Mouse (Mus musculus) embryonic facial prominence, embryonic 12.5 days (tissue): Measurements from ENCODE around the gene Sept7. TPM values are rescaled to one million over a fixed set of nuclear protein-coding genes. Genes with fewer than 3 reads are reported as not detected.

Source experiments
- ATAC-seq: fragments of 200-750 bp; cut with Nextera tagmentation; 2 replicates; pipeline ENCODE4 v1.8.0; 2017; ENCODE audit not compliant: insufficient number of reproducible peaks, insufficient read depth, low FRiP score, low TSS enrichment
- H3K27ac ChIP-seq: fragments of 300-500 bp; sonication (generic); 2 replicates; pipeline ENCODE4 v1.5.1; 2016; ENCODE audit warnings: mild to moderate bottlenecking
- H3K27me3 ChIP-seq: fragments of 300-500 bp; sonication (generic); 2 replicates; pipeline ENCODE4 v1.6.1; 2016; ENCODE audit warnings: mild to moderate bottlenecking, moderate library complexity
- H3K36me3 ChIP-seq: fragments of 300-500 bp; sonication (generic); 2 replicates; pipeline ENCODE4 v1.6.1; 2016; ENCODE audit warnings: mild to moderate bottlenecking
- H3K4me1 ChIP-seq: fragments of 300-500 bp; sonication (generic); 2 replicates; pipeline ENCODE4 v1.6.1; 2016
- H3K4me2 ChIP-seq: fragments of 300-500 bp; sonication (generic); replicated peaks from 2 replicates; pipeline ENCODE4 v1.6.1; 2016; ENCODE audit warnings: mild to moderate bottlenecking, moderate library complexity
- H3K4me3 ChIP-seq: fragments of 300-500 bp; sonication (generic); 2 replicates; pipeline ENCODE4 v1.5.1; 2016; ENCODE audit warnings: mild to moderate bottlenecking
- H3K9ac ChIP-seq: fragments of 300-500 bp; sonication (generic); 2 replicates; pipeline ENCODE4 v1.6.1; 2016; ENCODE audit warnings: mild to moderate bottlenecking, moderate library complexity
- H3K9me3 ChIP-seq: fragments of 300-500 bp; sonication (generic); 2 replicates; pipeline ENCODE4 v1.6.1; 2016; ENCODE audit warnings: mild to moderate bottlenecking, moderate library complexity
- WGBS: fragments of 180-500 bp; shearing (Covaris S2); methylation state at CpG from one replicate; pipeline ENCODE4 v1.1.7; 2016; 5-methylcytosine and 5-hydroxymethylcytosine counted together
- polyA plus RNA-seq: library from polyadenylated mRNA; unstranded; fragments of >200 nt; fragmentation: Nextera tagmentation; extraction: Ambion mirVana; gene quantifications from 2 replicates; pipeline ENCODE4 v1.2.1, GENCODE M21; 2016

The Sept7 gene
- polyA plus RNA-seq, 1 experiment from 2014 or later: 310 TPM

DNA sequence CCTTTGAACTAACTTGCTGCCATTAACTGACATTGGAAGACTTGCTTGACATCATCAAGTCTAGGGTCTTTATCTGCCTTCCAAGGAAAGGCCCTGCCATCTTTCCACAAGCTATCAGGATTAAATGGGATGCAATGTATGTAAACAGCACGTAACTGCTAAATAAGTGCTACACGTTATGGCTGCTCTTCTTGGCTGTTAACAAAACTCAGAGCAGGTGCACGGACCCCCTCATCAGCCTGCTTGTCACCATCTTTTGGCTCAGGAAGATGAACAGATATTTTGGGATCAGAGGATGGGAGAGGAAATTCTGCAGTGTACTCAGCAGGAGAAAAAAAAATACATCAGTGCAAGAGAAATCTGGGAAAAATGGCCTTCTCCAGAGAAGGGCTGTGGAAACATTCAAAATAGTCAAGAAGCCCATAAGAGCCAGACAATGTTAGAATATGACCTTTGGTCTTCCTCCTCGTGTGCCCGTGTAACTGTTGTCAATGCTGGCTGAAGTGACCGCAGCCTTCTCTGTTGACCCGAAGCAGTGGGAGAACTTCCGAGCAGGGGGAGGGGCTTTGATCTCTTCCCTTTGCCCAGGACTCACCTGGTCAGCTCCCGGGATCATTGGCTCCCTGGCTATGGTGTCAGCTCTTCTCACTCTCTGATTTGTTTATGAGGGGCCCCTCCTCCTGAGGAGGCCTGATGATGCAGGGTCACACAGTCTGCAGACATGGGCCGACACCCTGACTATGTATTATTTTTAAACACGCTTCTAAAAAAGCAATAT lies 76.9 kb downstream of the Sept7 start:
- WGBS: 82% methylated on average over 11 of the region's 11 CpGs
- H3K9me3 ChIP-seq: no peaks in the 10 kb centered on the region
- no peaks in the 10 kb centered on the region for H3K36me3 ChIP-seq
- H3K27me3 ChIP-seq: no peaks in the 10 kb centered on the region
- no peak overlapping the region for H3K9ac ChIP-seq
- no peak overlapping the region for H3K27ac ChIP-seq
- no peaks in the 10 kb centered on the region for H3K4me1 ChIP-seq
- no peak overlapping the region for H3K4me2 ChIP-seq
- H3K4me3 ChIP-seq: no peak overlapping the region
- ATAC-seq: no peak

DNA sequence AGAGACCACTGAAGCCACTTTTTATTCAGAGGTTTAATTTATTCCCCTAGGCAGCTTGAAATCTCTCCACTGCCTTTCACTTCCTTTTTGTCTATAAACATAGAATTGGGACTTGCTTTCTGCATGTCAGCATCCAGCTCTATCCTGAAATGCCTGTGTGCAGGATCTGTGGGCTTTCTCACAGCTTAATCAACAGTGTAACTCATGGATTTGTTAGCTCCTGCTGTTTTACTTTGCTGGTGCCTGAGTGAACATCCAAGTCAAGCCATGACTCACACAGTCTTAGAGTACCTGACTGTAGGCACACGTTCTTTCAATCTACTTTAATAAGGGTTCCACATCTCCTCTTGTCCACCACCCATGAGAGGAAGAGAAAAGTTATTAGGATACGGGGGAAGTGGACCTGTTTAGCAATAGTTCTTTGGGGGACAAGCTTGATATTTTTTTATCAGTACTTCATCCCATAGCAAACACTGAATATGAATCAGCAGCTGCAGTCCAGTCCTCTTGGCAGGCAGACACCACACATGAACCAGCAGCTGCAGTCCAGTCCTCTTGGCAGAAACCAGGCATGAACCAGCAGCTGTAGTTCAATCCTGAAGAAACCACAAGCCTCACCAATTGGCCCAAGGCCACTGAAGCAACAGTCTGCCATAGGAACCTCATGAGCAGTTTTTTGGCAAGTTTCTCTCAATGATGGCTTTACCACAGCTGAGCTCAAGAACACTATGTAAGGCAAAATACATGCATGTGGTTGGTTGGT lies 85.4 kb downstream of the Sept7 start:
- H3K27ac ChIP-seq: no peak overlapping the region
- H3K27me3 ChIP-seq: no peaks in the 10 kb centered on the region
- H3K9ac ChIP-seq: no peak overlapping the region
- 87% methylated on average over 2 of the region's 2 CpGs for WGBS
- no peaks in the 10 kb centered on the region for H3K9me3 ChIP-seq
- no peak for ATAC-seq
- H3K4me2 ChIP-seq: no peak overlapping the region
- H3K36me3 ChIP-seq: no peaks in the 10 kb centered on the region
- H3K4me1 ChIP-seq: 0 out of 2 replicates have a peak, but pooled peaks cover 6% of the 10 kb centered on the region
- H3K4me3 ChIP-seq: no peak overlapping the region

DNA sequence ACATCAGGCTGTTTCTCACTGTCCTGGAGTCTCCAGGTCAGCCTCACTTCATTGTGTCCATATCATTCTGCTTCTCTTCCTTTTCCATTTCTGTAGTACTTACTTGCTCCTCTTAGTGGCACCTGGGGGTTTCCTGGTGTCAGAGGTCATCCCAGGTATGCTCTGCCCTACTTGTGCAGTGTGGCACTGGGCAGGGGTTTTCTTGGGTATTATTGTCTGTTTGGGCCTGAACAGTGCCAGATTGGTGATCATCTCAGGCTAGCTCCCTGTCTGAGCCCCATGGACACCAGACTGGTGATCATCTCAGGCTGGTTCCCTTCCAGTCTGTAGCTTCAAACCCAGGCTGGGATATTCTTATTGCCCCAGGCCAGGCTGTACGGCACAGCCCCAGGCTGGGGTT lies 88.2 kb downstream of the Sept7 start:
- Histone ChIP-seq H3K9ac (no peak overlapping the region), H3K4me2 (no peak overlapping the region), H3K27ac (no peak overlapping the region), H3K4me3 (no peak overlapping the region), H3K27me3 (no peaks in the 10 kb centered on the region), H3K36me3 (no peaks in the 10 kb centered on the region), H3K4me1 (0 out of 2 replicates have a peak, but pooled peaks cover under 1% of the 10 kb centered on the region), H3K9me3 (no peaks in the 10 kb centered on the region)
- no peak for ATAC-seq
- 84% methylated on average over 1 of the region's 1 CpGs for WGBS

GRCm38 (mm10) chr9:25353775-25354174 lies 101.5 kb downstream of the Sept7 start:
- H3K27me3 ChIP-seq: no peaks in the 10 kb centered on the region
- no peak overlapping the region for H3K27ac ChIP-seq
- H3K4me3 ChIP-seq: no peak overlapping the region
- no peaks in the 10 kb centered on the region for H3K9me3 ChIP-seq
- H3K4me2 ChIP-seq: no peak overlapping the region
- no peaks in the 10 kb centered on the region for H3K4me1 ChIP-seq
- no peak for ATAC-seq
- H3K9ac ChIP-seq: no peak overlapping the region
- 70% methylated on average over 1 of the region's 1 CpGs for WGBS
- H3K36me3 ChIP-seq: no peaks in the 10 kb centered on the region

DNA sequence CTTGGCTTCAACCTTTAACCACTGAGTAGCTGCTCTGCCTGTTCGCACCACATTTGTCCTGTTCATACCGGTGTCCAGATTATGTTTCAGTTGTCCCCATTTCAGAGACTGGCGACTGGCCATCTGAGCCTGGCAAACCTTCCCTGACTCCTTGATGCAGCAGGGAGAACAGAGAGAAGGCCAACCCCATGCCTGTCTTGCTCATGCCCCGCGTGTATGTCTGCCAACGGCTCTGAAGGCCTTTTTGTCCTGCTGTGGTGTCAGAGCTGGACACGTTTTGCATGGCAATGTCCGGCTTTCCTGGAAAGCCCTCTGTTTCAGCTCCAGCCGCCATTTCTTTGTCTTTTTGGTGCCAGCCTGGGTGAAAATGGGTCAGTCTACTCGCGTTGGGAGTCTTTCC lies 103.6 kb downstream of the Sept7 start:
- ATAC-seq: no peak
- H3K4me2 ChIP-seq: no peak overlapping the region
- H3K4me3 ChIP-seq: no peak overlapping the region
- no peak overlapping the region for H3K9ac ChIP-seq
- WGBS: 93% methylated on average over 11 of the region's 11 CpGs
- no peak overlapping the region for H3K27ac ChIP-seq
- H3K4me1 ChIP-seq: no peaks in the 10 kb centered on the region
- no peaks in the 10 kb centered on the region for H3K9me3 ChIP-seq
- no peaks in the 10 kb centered on the region for H3K27me3 ChIP-seq
- no peaks in the 10 kb centered on the region for H3K36me3 ChIP-seq

DNA sequence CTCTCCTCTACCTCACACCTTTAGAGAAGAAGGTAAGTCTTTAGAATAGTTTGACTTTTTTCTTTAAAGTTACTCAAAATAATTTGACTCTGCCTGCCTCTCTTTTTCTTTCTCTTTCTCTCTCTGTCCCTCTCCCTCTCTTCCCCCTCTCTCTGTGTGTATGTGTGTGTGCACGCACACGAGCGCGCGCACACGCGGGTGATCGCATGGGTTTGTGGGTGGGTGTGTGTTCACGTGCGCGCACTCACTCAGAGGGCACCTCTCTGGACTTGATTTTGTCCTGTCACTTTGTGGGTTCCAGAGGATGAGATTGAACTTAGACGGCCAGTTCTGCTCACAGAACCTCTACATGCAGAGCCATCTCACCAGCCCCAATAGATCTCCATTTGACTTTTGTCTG lies 105.3 kb downstream of the Sept7 start:
- Histone ChIP-seq H3K27me3 (no peaks in the 10 kb centered on the region), H3K9ac (no peak overlapping the region), H3K4me2 (no peak overlapping the region), H3K27ac (no peak overlapping the region), H3K4me3 (no peak overlapping the region), H3K36me3 (no peaks in the 10 kb centered on the region), H3K4me1 (no peaks in the 10 kb centered on the region), H3K9me3 (no peaks in the 10 kb centered on the region)
- 96% methylated on average over 12 of the region's 12 CpGs for WGBS
- ATAC-seq: no peak

DNA sequence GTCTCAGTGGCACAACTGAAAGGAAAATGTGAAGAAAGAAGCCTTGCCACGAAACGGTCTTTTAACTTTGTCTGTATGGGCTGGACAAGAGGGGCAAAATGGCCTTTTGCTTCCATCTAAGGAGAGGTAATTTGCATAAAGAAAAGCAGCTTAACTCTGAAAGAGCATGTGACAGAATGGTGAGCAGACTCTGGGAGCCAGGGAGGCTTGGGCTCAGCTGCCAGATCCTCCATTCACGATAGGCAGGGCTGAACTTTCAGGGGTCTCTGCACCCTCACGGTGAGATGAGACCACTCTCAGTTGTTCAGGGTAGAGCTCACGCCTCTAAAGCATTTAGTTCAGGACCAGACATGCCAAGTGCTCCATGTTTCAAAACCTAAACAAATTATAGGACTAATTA lies 105.8 kb downstream of the Sept7 start:
- Histone ChIP-seq H3K27me3 (no peaks in the 10 kb centered on the region), H3K9me3 (no peaks in the 10 kb centered on the region), H3K36me3 (no peaks in the 10 kb centered on the region), H3K4me2 (no peak overlapping the region), H3K4me3 (no peak overlapping the region), H3K27ac (no peak overlapping the region), H3K4me1 (no peaks in the 10 kb centered on the region), H3K9ac (no peak overlapping the region)
- ATAC-seq: no peak
- WGBS: 76% methylated on average over 5 of the region's 5 CpGs

Other genes starting within 250 kb of the Sept7 start
- not detected in 2 replicates for gene Gm10181, start 163.0 kb upstream of the Sept7 start, polyA plus RNA-seq
- gene Herpud2, start 100.6 kb upstream of the Sept7 start, polyA plus RNA-seq: 38.9 and 40.3 TPM in 2 replicates
- gene Eepd1, start 229.1 kb downstream of the Sept7 start, polyA plus RNA-seq: 19.7 and 22.0 TPM in 2 replicates